Comparison of ENCODE assay signal across 28 mouse cellular contexts in genomic region chr4:69508281-69508680, GRCm38 (mm10).
A peak's percentile ranks its signal among the peaks of the same experiment; 100 is the strongest.
DNase-seq lines count a peak whose midpoint lies in the region; ATAC-seq and TF ChIP-seq lines count a peak whose summit lies in the region.
"Had no signal": no experiment of that assay in that cellular context is flagged by ENCODE, and none has a peak within 500 bp of the region (broad histone marks: within the 10 kb centered on the region; RNA-seq: fewer than 3 reads in every experiment).

No protein-coding gene starts in this region.

- peak; percentile 22 for DNase-seq in embryonic facial prominence, embryonic 14.5 days (ENCODE audit: low spot score)
- DNase-seq in embryonic facial prominence, embryonic 10.5 days (ENCODE audit: low spot score) = no peak
- peak; percentile 40 for DNase-seq in lung, embryonic 14.5 days
- DNase-seq in lung, adult 18-20 months = no peak
- no peak for DNase-seq in lung, postnatal 10 days
- peak; percentile 66 for DNase-seq in Muller cell, postnatal 12 days (ENCODE audit: inconsistent ontology term)
- DNase-seq: adrenal gland, adult 2 months; adrenal gland, postnatal 10 days; adrenal gland, postnatal 25 days; B cell, adult 2 months; cerebellum, adult 11 months; cerebellum, adult 18-20 months; cerebellum, adult 8-10 months; cerebellum, adult 9-11 months; cerebellum, postnatal 14 days; cerebellum, postnatal 36 days; embryo, embryonic 11 days had no signal

- no peak overlapping the region for H3K4me2 ChIP-seq in embryonic facial prominence, embryonic 14.5 days (ENCODE audit: low read depth, low read length)
- H3K4me2 ChIP-seq in lung, embryonic 14.5 days = no peak overlapping the region
- no peak overlapping the region for H3K4me2 ChIP-seq in lung, embryonic 16.5 days (ENCODE audit: low read depth, low read length)
- H3K4me2 ChIP-seq: embryonic facial prominence, embryonic 12.5 days; embryonic facial prominence, embryonic 15.5 days; forebrain, embryonic 12.5 days had no signal

- H3K36me3 ChIP-seq in embryonic facial prominence, embryonic 14.5 days (ENCODE audit: control insufficient read depth, insufficient read depth, low read length) = no peaks in the 10 kb centered on the region
- H3K36me3 ChIP-seq in embryonic facial prominence, embryonic 10.5 days (replicated peaks) = no peaks in the 10 kb centered on the region
- H3K36me3 ChIP-seq in lung, embryonic 14.5 days (ENCODE audit: insufficient read depth) = no peaks in the 10 kb centered on the region
- H3K36me3 ChIP-seq in lung, embryonic 16.5 days (ENCODE audit: control insufficient read depth, insufficient read depth, low read length) = no peaks in the 10 kb centered on the region
- H3K36me3 ChIP-seq: embryonic facial prominence, embryonic 12.5 days; embryonic facial prominence, embryonic 15.5 days; forebrain, embryonic 10.5 days; forebrain, embryonic 12.5 days; G1E had no signal

- no peak overlapping the region for H3K4me3 ChIP-seq in embryonic facial prominence, embryonic 14.5 days (ENCODE audit: low read depth, low read length)
- no peak overlapping the region for H3K4me3 ChIP-seq in embryonic facial prominence, embryonic 10.5 days
- no peak overlapping the region for H3K4me3 ChIP-seq in lung, embryonic 14.5 days (ENCODE audit: low read depth, low read length)
- H3K4me3 ChIP-seq in lung, embryonic 16.5 days (ENCODE audit: low read length) = no peak overlapping the region
- H3K4me3 ChIP-seq: embryonic facial prominence, embryonic 12.5 days; embryonic facial prominence, embryonic 15.5 days; erythroblast, embryonic 14.5 days; forebrain, embryonic 10.5 days; forebrain, embryonic 12.5 days had no signal

- no peak for TF ChIP-seq CTCF in lung, embryonic 14.5 days (IDR thresholded peaks at IDR 0.05; ENCODE audit: low read depth)

- 49% methylated on average over 4 of the region's 4 CpGs for WGBS in embryonic facial prominence, embryonic 14.5 days
- WGBS in embryonic facial prominence, embryonic 10.5 days = 73% methylated on average over 4 of the region's 4 CpGs
- WGBS in lung, embryonic 14.5 days = 38% methylated on average over 4 of the region's 4 CpGs
- 30% methylated on average over 4 of the region's 4 CpGs for WGBS in lung, embryonic 16.5 days

- no peaks in the 10 kb centered on the region for H3K4me1 ChIP-seq in embryonic facial prominence, embryonic 14.5 days (ENCODE audit: control insufficient read depth, insufficient read depth, low read length)
- H3K4me1 ChIP-seq in embryonic facial prominence, embryonic 10.5 days = no peaks in the 10 kb centered on the region
- H3K4me1 ChIP-seq in lung, embryonic 14.5 days (ENCODE audit: insufficient read depth) = no peaks in the 10 kb centered on the region
- no peaks in the 10 kb centered on the region for H3K4me1 ChIP-seq in lung, embryonic 16.5 days (replicated peaks; ENCODE audit: control insufficient read depth, insufficient read depth, low read length)
- H3K4me1 ChIP-seq: embryonic facial prominence, embryonic 12.5 days; embryonic facial prominence, embryonic 15.5 days; forebrain, embryonic 10.5 days; forebrain, embryonic 12.5 days had no signal

- no peaks in the 10 kb centered on the region for H3K9me3 ChIP-seq in embryonic facial prominence, embryonic 14.5 days (ENCODE audit: control insufficient read depth, low read length)
- H3K9me3 ChIP-seq in embryonic facial prominence, embryonic 10.5 days = no peaks in the 10 kb centered on the region
- no peaks in the 10 kb centered on the region for H3K9me3 ChIP-seq in lung, embryonic 14.5 days (ENCODE audit: low read depth, low read length)
- H3K9me3 ChIP-seq in lung, embryonic 16.5 days (ENCODE audit: control insufficient read depth, low read length) = no peaks in the 10 kb centered on the region
- H3K9me3 ChIP-seq: embryonic facial prominence, embryonic 12.5 days; embryonic facial prominence, embryonic 15.5 days; forebrain, embryonic 10.5 days; forebrain, embryonic 12.5 days; G1E had no signal

- H3K9ac ChIP-seq in embryonic facial prominence, embryonic 14.5 days (ENCODE audit: low read depth, low read length) = no peak overlapping the region
- no peak overlapping the region for H3K9ac ChIP-seq in lung, embryonic 14.5 days
- H3K9ac ChIP-seq in lung, embryonic 16.5 days (ENCODE audit: low read length) = no peak overlapping the region
- H3K9ac ChIP-seq: embryonic facial prominence, embryonic 12.5 days; embryonic facial prominence, embryonic 15.5 days; forebrain, embryonic 12.5 days had no signal

- no peak for ATAC-seq in embryonic facial prominence, embryonic 14.5 days (ENCODE audit: low read depth)
- ATAC-seq in lung, embryonic 14.5 days (ENCODE audit: insufficient read depth) = peak; percentile 68
- peak; percentile 77 for ATAC-seq in lung, embryonic 16.5 days (ENCODE audit: low read depth)
- ATAC-seq: CD4-positive, CD25-positive, alpha-beta regulatory T cell, adult 4 months; forebrain, embryonic 14.5 days; forebrain, embryonic 16.5 days had no signal

- H3K27ac ChIP-seq in embryonic facial prominence, embryonic 14.5 days (replicated peaks; ENCODE audit: low read depth, low read length) = no peak overlapping the region
- H3K27ac ChIP-seq in embryonic facial prominence, embryonic 10.5 days (replicated peaks) = no peak overlapping the region
- no peak overlapping the region for H3K27ac ChIP-seq in lung, embryonic 14.5 days (ENCODE audit: low read depth)
- no peak overlapping the region for H3K27ac ChIP-seq in lung, embryonic 16.5 days (ENCODE audit: low read length)
- H3K27ac ChIP-seq: embryonic facial prominence, embryonic 12.5 days; embryonic facial prominence, embryonic 15.5 days; forebrain, embryonic 10.5 days; forebrain, embryonic 12.5 days had no signal

- H3K27me3 ChIP-seq in embryonic facial prominence, embryonic 14.5 days (replicated peaks; ENCODE audit: control insufficient read depth, insufficient read depth, low read length) = no peaks in the 10 kb centered on the region
- no peaks in the 10 kb centered on the region for H3K27me3 ChIP-seq in embryonic facial prominence, embryonic 10.5 days (replicated peaks; ENCODE audit: low read depth, poor library complexity, severe bottlenecking)
- no peaks in the 10 kb centered on the region for H3K27me3 ChIP-seq in lung, embryonic 14.5 days (ENCODE audit: insufficient read depth, low read length)
- H3K27me3 ChIP-seq in lung, embryonic 16.5 days (ENCODE audit: control insufficient read depth, insufficient read depth, low read depth, low read length) = no peaks in the 10 kb centered on the region
- H3K27me3 ChIP-seq: CH12.LX; embryonic facial prominence, embryonic 12.5 days; embryonic facial prominence, embryonic 15.5 days; forebrain, embryonic 12.5 days had no signal

Comparison
In these comparisons a context has a peak if more than half of its experiments do, and no peak if none do; other contexts are left out.
1. DNase-seq: peak in embryonic facial prominence, embryonic 14.5 days (single experiment), lung, embryonic 14.5 days (single experiment) and Muller cell, postnatal 12 days (single experiment); none in embryonic facial prominence, embryonic 10.5 days (single experiment), lung, adult 18-20 months (0 of 2) and lung, postnatal 10 days (single experiment).